Mouse (Mus musculus) hindbrain, embryonic 11.5 days (tissue): ENCODE data around the gene Cpsf6. TPM values are rescaled to one million over a fixed set of nuclear protein-coding genes. Genes with fewer than 3 reads are reported as not detected.
"Not testable (repeated sequence)": the region's sequence is repeated elsewhere in the genome, so short reads cannot be mapped to it uniquely, and the experiment has no call there.

Source experiments
- ATAC-seq: fragments of 200-750 bp; cut with Nextera tagmentation; 2 replicates; pipeline ENCODE4 v1.8.0; 2017; ENCODE audit warnings: mild to moderate bottlenecking, moderate TSS enrichment, moderate library complexity; ENCODE audit not compliant: low FRiP score
- DNase-seq: peaks from one replicate; pipeline ENCODE4 v3.0.0-alpha.2; 2015; ENCODE audit warnings: low spot score
- H3K27ac ChIP-seq: fragments of 300-500 bp; sonication (generic); 2 replicates; pipeline ENCODE4 v1.5.1; 2014; ENCODE audit warnings: mild to moderate bottlenecking, low read depth, low read length
- H3K27me3 ChIP-seq: fragments of 300-500 bp; sonication (generic); 2 replicates; pipeline ENCODE4 v1.6.1; 2014; ENCODE audit warnings: mild to moderate bottlenecking, low read length, moderate library complexity, mixed read lengths; ENCODE audit not compliant: control insufficient read depth, insufficient read depth
- H3K36me3 ChIP-seq: fragments of 300-500 bp; sonication (generic); 2 replicates; pipeline ENCODE4 v1.6.1; 2014; ENCODE audit warnings: mild to moderate bottlenecking, low read length, moderate library complexity, mixed read lengths; ENCODE audit not compliant: control insufficient read depth, insufficient read depth
- H3K4me1 ChIP-seq: fragments of 300-500 bp; sonication (generic); replicated peaks from 2 replicates; pipeline ENCODE4 v1.6.1; 2014; ENCODE audit warnings: low read length, mixed read lengths; ENCODE audit not compliant: control insufficient read depth, insufficient read depth
- H3K4me2 ChIP-seq: fragments of 300-500 bp; sonication (generic); replicated peaks from 2 replicates; pipeline ENCODE4 v1.6.1; 2014; ENCODE audit warnings: mild to moderate bottlenecking, low read depth, low read length
- H3K4me3 ChIP-seq: fragments of 300-500 bp; sonication (generic); 2 replicates; pipeline ENCODE4 v1.5.1; 2014; ENCODE audit warnings: low read depth, low read length
- H3K9ac ChIP-seq: fragments of 300-500 bp; sonication (generic); 2 replicates; pipeline ENCODE4 v1.6.1; 2014; ENCODE audit warnings: low read depth, low read length
- H3K9me3 ChIP-seq: fragments of 300-500 bp; sonication (generic); 2 replicates; pipeline ENCODE4 v1.6.1; 2016; ENCODE audit warnings: low read length; ENCODE audit not compliant: control insufficient read depth
- WGBS: fragments of 180-500 bp; shearing (Covaris S2); extraction: QIAGEN DNeasy Blood & Tissue Kit; methylation state at CpG from one replicate; pipeline ENCODE4 v1.1.7; 2014; 5-methylcytosine and 5-hydroxymethylcytosine counted together
- polyA plus RNA-seq: library from polyadenylated mRNA; unstranded; fragments of >200 nt; fragmentation: Nextera tagmentation; extraction: Ambion mirVana; gene quantifications from 2 replicates; pipeline ENCODE4 v1.2.1, GENCODE M21; 2014

Cpsf6 gene
- polyA plus RNA-seq, 1 experiment from 2014 or later = 230 TPM

DNA sequence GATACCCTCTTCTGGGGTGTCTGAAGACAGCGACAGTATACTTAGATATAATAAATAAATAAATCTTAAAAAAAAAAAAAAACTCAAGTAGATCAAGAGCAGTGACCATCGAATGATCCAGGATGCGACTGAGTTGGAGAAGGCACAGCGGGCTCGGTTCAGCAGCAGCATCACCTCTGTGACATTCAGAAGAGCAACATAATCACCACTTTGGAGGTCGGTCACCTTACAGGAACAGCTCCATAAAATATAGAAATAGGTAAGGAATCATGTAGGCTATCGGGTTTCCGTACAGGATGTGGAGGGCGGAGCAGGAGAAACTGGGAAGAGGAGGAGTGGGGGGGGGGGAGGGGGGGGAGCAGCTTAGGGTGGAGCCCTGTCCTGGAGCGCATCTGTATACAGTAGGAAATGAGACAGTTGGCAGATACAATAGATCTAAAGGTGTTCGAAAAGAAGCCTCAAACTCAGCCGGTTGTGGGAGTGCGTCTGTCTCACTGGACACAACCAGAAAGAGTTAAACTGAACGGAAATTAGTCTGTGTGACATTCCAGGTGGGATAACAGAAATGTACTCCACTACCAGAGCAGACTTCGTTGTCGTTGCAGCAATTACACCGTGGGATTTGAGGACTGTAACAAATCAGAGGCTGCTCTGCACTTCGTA, 16.7 kb upstream of the Cpsf6 start:
- H3K4me1 ChIP-seq = no peaks in the 10 kb centered on the region
- ATAC-seq (no peak), DNase-seq (no peak)
- H3K4me3 ChIP-seq = no peak overlapping the region
- no peak overlapping the region for H3K9ac ChIP-seq
- no peaks in the 10 kb centered on the region for H3K36me3 ChIP-seq
- no peaks in the 10 kb centered on the region for H3K9me3 ChIP-seq
- no peaks in the 10 kb centered on the region for H3K27me3 ChIP-seq
- H3K27ac ChIP-seq = no peak overlapping the region
- H3K4me2 ChIP-seq = no peak overlapping the region
- WGBS = 59% methylated on average over 16 of the region's 18 CpGs

- DNase-seq (no peak), ATAC-seq (no peak)
- no peaks in the 10 kb centered on the region for H3K27me3 ChIP-seq
- no peak overlapping the region for H3K27ac ChIP-seq
- 95% methylated on average over 2 of the region's 2 CpGs for WGBS
- 0 out of 2 replicates have a peak, but pooled peaks cover 3% of the 10 kb centered on the region for H3K4me1 ChIP-seq
- H3K9me3 ChIP-seq = no peaks in the 10 kb centered on the region
- no peak overlapping the region for H3K4me3 ChIP-seq
- no peaks in the 10 kb centered on the region for H3K36me3 ChIP-seq
- no peak overlapping the region for H3K9ac ChIP-seq
- H3K4me2 ChIP-seq = no peak overlapping the region
Measured at GRCm38 (mm10) chr10:117395801-117396200, 16.0 kb upstream of the Cpsf6 start.

DNA sequence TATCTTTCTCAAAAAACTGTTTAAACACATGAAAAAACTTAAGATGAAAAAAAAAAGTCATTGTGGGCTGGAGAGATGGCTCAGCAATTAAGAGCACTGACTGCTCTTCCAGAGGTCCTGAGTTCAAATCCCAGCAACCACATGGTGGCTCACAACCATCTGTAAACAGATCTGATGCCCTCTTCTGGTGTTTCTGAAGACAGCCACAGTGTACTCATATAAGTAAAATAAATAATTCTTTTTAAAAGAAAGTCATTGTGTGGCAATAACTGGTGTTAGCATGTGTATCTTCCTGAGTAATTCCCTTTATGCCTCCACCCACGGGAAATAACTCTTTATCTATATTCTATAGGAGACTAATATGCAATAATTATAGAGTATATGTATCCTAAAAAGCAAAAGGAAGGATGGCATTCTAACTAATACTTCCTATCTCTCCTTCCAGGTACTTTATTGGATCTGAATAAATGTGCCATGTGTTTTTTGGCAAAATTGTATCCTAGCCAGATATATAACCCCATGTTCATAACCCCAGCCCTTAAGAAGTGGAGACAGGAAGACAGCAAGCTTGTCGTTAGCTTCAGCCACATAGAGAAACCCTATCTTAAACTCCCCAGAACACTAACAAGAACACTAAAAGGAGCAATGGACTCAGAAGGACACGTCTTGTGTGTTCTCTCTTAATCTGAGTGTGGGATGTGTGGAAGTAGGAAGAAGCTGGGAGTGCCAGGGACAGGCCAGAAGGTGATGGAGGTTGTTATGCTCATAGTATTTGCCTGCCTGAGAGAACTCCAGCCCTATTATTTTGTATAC, 15.1 kb upstream of the Cpsf6 start:
- 83% methylated on average over 3 of the region's 3 CpGs for WGBS
- Histone ChIP-seq H3K4me2 (no peak overlapping the region), H3K4me3 (no peak overlapping the region)

DNA sequence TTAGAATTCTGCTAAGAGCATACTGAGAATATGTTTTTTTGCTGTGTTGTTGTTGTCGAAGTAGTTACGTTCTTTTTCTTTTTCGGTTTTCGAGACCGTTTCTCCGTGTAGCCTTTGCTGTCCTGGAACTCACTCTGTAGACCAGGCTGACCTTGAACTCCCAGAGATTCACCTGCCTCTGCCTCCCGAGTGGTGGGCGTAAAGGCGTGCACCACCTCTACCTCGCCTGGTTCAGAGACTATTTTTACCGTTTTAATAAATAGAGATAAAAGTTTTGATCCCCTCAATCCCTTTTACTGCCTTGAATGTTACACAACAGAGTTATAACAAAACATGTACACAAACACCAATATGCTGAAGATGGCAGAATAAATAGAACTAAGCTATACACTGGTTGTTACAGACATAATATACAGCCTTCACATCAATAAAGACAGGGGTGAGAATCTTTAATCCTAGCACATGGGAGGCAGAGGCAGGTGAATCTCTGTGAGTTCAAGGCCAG, 14.1 kb upstream of the Cpsf6 start:
- no peak for ATAC-seq
- H3K27ac ChIP-seq = no peak overlapping the region
- H3K4me1 ChIP-seq = 0 out of 2 replicates have a peak, but pooled peaks cover 3% of the 10 kb centered on the region
- peak overlapping the region; percentile 32; the same call in 1 of the 2 replicates for H3K9ac ChIP-seq
- no peak for DNase-seq
- WGBS = 58% methylated on average over 11 of the region's 11 CpGs
- peak overlapping the region; percentile 50 for H3K4me2 ChIP-seq
- H3K4me3 ChIP-seq = peak overlapping the region; percentile 36
- no peaks in the 10 kb centered on the region for H3K9me3 ChIP-seq
- H3K27me3 ChIP-seq = no peaks in the 10 kb centered on the region
- no peaks in the 10 kb centered on the region for H3K36me3 ChIP-seq

More for the DNA sequence above, 15.1 kb upstream of the Cpsf6 start:
- no peak overlapping the region for H3K27ac ChIP-seq
- H3K9me3 ChIP-seq = no peaks in the 10 kb centered on the region
- H3K36me3 ChIP-seq = no peaks in the 10 kb centered on the region
- 0 out of 2 replicates have a peak, but pooled peaks cover 3% of the 10 kb centered on the region for H3K4me1 ChIP-seq
- no peak for DNase-seq
- no peak for ATAC-seq
- H3K27me3 ChIP-seq = no peaks in the 10 kb centered on the region
- no peak overlapping the region for H3K9ac ChIP-seq

GRCm38 (mm10) chr10:117393196-117393890, 13.5 kb upstream of the Cpsf6 start:
- Histone ChIP-seq H3K36me3 (no peaks in the 10 kb centered on the region), H3K4me1 (0 out of 2 replicates have a peak, but pooled peaks cover 3% of the 10 kb centered on the region), H3K4me2 (peak overlapping the region; percentile 50), H3K4me3 (peak overlapping the region; percentile 36), H3K9me3 (no peaks in the 10 kb centered on the region), H3K27me3 (no peaks in the 10 kb centered on the region), H3K9ac (peak overlapping the region; percentile 32; the same call in 1 of the 2 replicates), H3K27ac (no peak overlapping the region)
- DNase-seq (peak; percentile 69), ATAC-seq (peak; percentile 65)
- WGBS = 5% methylated on average over 24 of the region's 27 CpGs

DNA sequence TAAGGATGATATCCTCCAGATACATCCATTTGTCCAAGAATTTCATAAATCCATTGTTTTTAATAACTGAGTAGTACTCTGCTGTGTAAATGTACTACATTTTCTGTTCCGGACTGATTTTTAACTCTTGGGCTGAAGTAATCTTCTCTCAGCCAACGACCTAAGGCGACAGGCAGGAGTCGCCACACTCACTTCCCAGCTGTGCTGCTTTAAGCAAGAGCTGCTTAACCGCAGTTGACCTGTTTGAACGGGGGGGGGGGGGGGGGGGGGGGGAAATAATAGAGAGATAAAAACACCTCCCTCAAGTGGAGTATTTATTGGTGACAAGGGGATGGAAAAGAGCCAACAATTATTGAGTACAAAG, 13.0 kb upstream of the Cpsf6 start:
- 16% methylated on average over 6 of the region's 6 CpGs for WGBS
- peak overlapping the region; percentile 50; the same call in 1 of the 2 replicates for H3K4me2 ChIP-seq
- peak overlapping the region; percentile 36; the same call in 1 of the 2 replicates for H3K4me3 ChIP-seq
- no peaks in the 10 kb centered on the region for H3K9me3 ChIP-seq
- no peaks in the 10 kb centered on the region for H3K36me3 ChIP-seq
- DNase-seq (no peak), ATAC-seq (no peak)
- no peak overlapping the region for H3K27ac ChIP-seq
- H3K4me1 ChIP-seq = 0 out of 2 replicates have a peak, but pooled peaks cover 3% of the 10 kb centered on the region
- no peaks in the 10 kb centered on the region for H3K27me3 ChIP-seq
- H3K9ac ChIP-seq = 0 out of 2 replicates have a peak overlapping the region, but pooled peaks have one; percentile 19

- not testable (repeated sequence) for DNase-seq, H3K4me1 ChIP-seq, H3K36me3 ChIP-seq, H3K4me2 ChIP-seq, H3K27me3 ChIP-seq, H3K9me3 ChIP-seq, H3K27ac ChIP-seq, H3K9ac ChIP-seq, H3K4me3 ChIP-seq, ATAC-seq
- 85% methylated on average over 1 of the region's 1 CpGs for WGBS
Measured at GRCm38 (mm10) chr10:117392397-117392796, 12.6 kb upstream of the Cpsf6 start.

DNA sequence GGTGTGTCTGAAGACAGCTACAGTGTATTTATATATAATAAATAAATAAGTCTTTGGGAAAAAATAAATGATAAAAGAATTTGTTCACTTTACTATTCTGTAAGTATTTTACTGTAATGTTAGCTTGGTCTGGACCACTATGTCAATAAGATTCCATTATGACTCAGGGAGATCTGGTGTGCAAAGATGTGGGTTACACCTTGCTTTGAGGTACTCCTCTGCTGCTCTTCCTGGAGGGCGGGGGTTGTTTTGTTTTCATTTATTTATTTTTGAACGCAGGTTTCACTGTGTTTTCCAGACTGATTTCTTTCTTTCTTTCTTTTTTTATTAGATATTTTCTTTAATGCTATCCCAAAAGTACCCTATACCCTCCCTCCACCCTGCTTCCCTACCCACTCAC, 12.0 kb upstream of the Cpsf6 start:
- Histone ChIP-seq H3K4me2 (no peak overlapping the region), H3K9ac (no peak overlapping the region), H3K36me3 (no peaks in the 10 kb centered on the region), H3K27me3 (no peaks in the 10 kb centered on the region), H3K4me1 (0 out of 2 replicates have a peak, but pooled peaks cover 3% of the 10 kb centered on the region), H3K4me3 (no peak overlapping the region), H3K27ac (no peak overlapping the region), H3K9me3 (no peaks in the 10 kb centered on the region)
- 93% methylated on average over 2 of the region's 2 CpGs for WGBS
- ATAC-seq = no peak
- DNase-seq = no peak
